Mouse (Mus musculus): Measurements from ENCODE around the gene Ypel3. TPM values are rescaled to one million over a fixed set of nuclear protein-coding genes. Genes with fewer than 3 reads are reported as not detected.
A peak's percentile ranks its signal among the peaks of the same experiment; 100 is the strongest.

The Ypel3 gene
- total and polyA plus RNA-seq, 2 experiments from 2014 or later, result 209 to 219 TPM

GRCm38 (mm10) chr7:126800269-126801056 is 23.7 kb downstream of the Ypel3 start:
- H3K36me3 ChIP-seq (ENCODE audit: insufficient read depth, low read length), result peaks cover 9% of the 10 kb centered on the region; the same call in 1 of the 2 replicates
- 52% methylated on average over 5 of the region's 5 CpGs for WGBS
- peak overlapping the region; percentile 82 for H3K4me3 ChIP-seq (ENCODE audit: low read depth, low read length)
- H3K27me3 ChIP-seq (ENCODE audit: insufficient read depth, low read length), result no peaks in the 10 kb centered on the region
- DNase-seq (ENCODE audit: low spot score) (no peak), ATAC-seq (ENCODE audit: low FRiP score) (no peak)
- no peak for TF ChIP-seq CTCF (IDR thresholded peaks at IDR 0.05)
- peaks cover 12% of the 10 kb centered on the region for H3K4me1 ChIP-seq (ENCODE audit: insufficient read depth, low read length)
- peak overlapping the region; percentile 87 for H3K4me2 ChIP-seq (ENCODE audit: low read depth, low read length, poor library complexity, severe bottlenecking)
- H3K9me3 ChIP-seq (ENCODE audit: low read length), result no peaks in the 10 kb centered on the region
- H3K9ac ChIP-seq (replicated peaks; ENCODE audit: low read length, poor library complexity, severe bottlenecking), result peak overlapping the region; percentile 74
- peak overlapping the region; percentile 92 for H3K27ac ChIP-seq (ENCODE audit: low read depth, low read length)

- ATAC-seq (ENCODE audit: low FRiP score) (no peak), DNase-seq (ENCODE audit: low spot score) (no peak)
- H3K4me3 ChIP-seq (ENCODE audit: low read depth, low read length), result no peak overlapping the region
- H3K4me2 ChIP-seq (ENCODE audit: low read depth, low read length, poor library complexity, severe bottlenecking), result no peak overlapping the region
- 97% methylated on average over 16 of the region's 16 CpGs for WGBS
- H3K36me3 ChIP-seq (ENCODE audit: insufficient read depth, low read length), result peaks cover 6% of the 10 kb centered on the region; the same call in 1 of the 2 replicates
- H3K27me3 ChIP-seq (ENCODE audit: insufficient read depth, low read length), result no peaks in the 10 kb centered on the region
- H3K9me3 ChIP-seq (ENCODE audit: low read length), result no peaks in the 10 kb centered on the region
- 0 out of 2 replicates have a peak overlapping the region, but pooled peaks have one; percentile 74 for H3K9ac ChIP-seq (replicated peaks; ENCODE audit: low read length, poor library complexity, severe bottlenecking)
- TF ChIP-seq CTCF (IDR thresholded peaks at IDR 0.05), result no peak
- no peak overlapping the region for H3K27ac ChIP-seq (ENCODE audit: low read depth, low read length)
- H3K4me1 ChIP-seq (ENCODE audit: insufficient read depth, low read length), result peaks cover 12% of the 10 kb centered on the region
Observed at GRCm38 (mm10) chr7:126801057-126801422, 24.3 kb downstream of the Ypel3 start.

- Histone ChIP-seq H3K27ac (ENCODE audit: low read depth, low read length) (no peak overlapping the region), H3K4me1 (ENCODE audit: insufficient read depth, low read length) (peaks cover 12% of the 10 kb centered on the region), H3K9ac (replicated peaks; ENCODE audit: low read length, poor library complexity, severe bottlenecking) (no peak overlapping the region), H3K36me3 (ENCODE audit: insufficient read depth, low read length) (peaks cover 4% of the 10 kb centered on the region; the same call in 1 of the 2 replicates), H3K4me3 (ENCODE audit: low read depth, low read length) (no peak overlapping the region), H3K9me3 (ENCODE audit: low read length) (no peaks in the 10 kb centered on the region), H3K4me2 (ENCODE audit: low read depth, low read length, poor library complexity, severe bottlenecking) (no peak overlapping the region), H3K27me3 (ENCODE audit: insufficient read depth, low read length) (no peaks in the 10 kb centered on the region)
- WGBS, result 89% methylated on average over 11 of the region's 11 CpGs
- TF ChIP-seq CTCF (IDR thresholded peaks at IDR 0.05), result no peak
- DNase-seq (ENCODE audit: low spot score) (no peak), ATAC-seq (ENCODE audit: low FRiP score) (no peak)
Observed at GRCm38 (mm10) chr7:126802134-126802889, 25.6 kb downstream of the Ypel3 start.

GRCm38 (mm10) chr7:126803181-126803580 is 26.4 kb downstream of the Ypel3 start:
- Histone ChIP-seq H3K36me3 (ENCODE audit: insufficient read depth, low read length) (peaks cover 4% of the 10 kb centered on the region; the same call in 1 of the 2 replicates), H3K9me3 (ENCODE audit: low read length) (no peaks in the 10 kb centered on the region), H3K4me1 (ENCODE audit: insufficient read depth, low read length) (peaks cover 13% of the 10 kb centered on the region), H3K27me3 (ENCODE audit: insufficient read depth, low read length) (no peaks in the 10 kb centered on the region), H3K27ac (ENCODE audit: low read depth, low read length) (no peak overlapping the region), H3K4me2 (ENCODE audit: low read depth, low read length, poor library complexity, severe bottlenecking) (no peak overlapping the region), H3K9ac (replicated peaks; ENCODE audit: low read length, poor library complexity, severe bottlenecking) (no peak overlapping the region), H3K4me3 (ENCODE audit: low read depth, low read length) (no peak overlapping the region)
- no peak for DNase-seq (ENCODE audit: low spot score)
- no peak for TF ChIP-seq CTCF (IDR thresholded peaks at IDR 0.05)
- ATAC-seq (ENCODE audit: low FRiP score), result no peak
- 93% methylated on average over 6 of the region's 6 CpGs for WGBS

- H3K9ac ChIP-seq (replicated peaks; ENCODE audit: low read length, poor library complexity, severe bottlenecking), result no peak overlapping the region
- no peak overlapping the region for H3K4me2 ChIP-seq (ENCODE audit: low read depth, low read length, poor library complexity, severe bottlenecking)
- DNase-seq (ENCODE audit: low spot score), result no peak
- peaks cover 14% of the 10 kb centered on the region for H3K4me1 ChIP-seq (ENCODE audit: insufficient read depth, low read length)
- H3K27me3 ChIP-seq (ENCODE audit: insufficient read depth, low read length), result no peaks in the 10 kb centered on the region
- no peak for TF ChIP-seq CTCF (IDR thresholded peaks at IDR 0.05)
- ATAC-seq (ENCODE audit: low FRiP score), result no peak
- H3K27ac ChIP-seq (ENCODE audit: low read depth, low read length), result no peak overlapping the region
- no peak overlapping the region for H3K4me3 ChIP-seq (ENCODE audit: low read depth, low read length)
- no peaks in the 10 kb centered on the region for H3K9me3 ChIP-seq (ENCODE audit: low read length)
- peaks cover 4% of the 10 kb centered on the region; the same call in 1 of the 2 replicates for H3K36me3 ChIP-seq (ENCODE audit: insufficient read depth, low read length)
Observed at GRCm38 (mm10) chr7:126803751-126804150, 27.0 kb downstream of the Ypel3 start.

GRCm38 (mm10) chr7:126806956-126807355 is 30.2 kb downstream of the Ypel3 start:
- TF ChIP-seq CTCF (IDR thresholded peaks at IDR 0.05), result no peak
- no peak overlapping the region for H3K4me2 ChIP-seq (ENCODE audit: low read depth, low read length, poor library complexity, severe bottlenecking)
- DNase-seq (ENCODE audit: low spot score) (no peak), ATAC-seq (ENCODE audit: low FRiP score) (no peak)
- H3K9me3 ChIP-seq (ENCODE audit: low read length), result no peaks in the 10 kb centered on the region
- H3K36me3 ChIP-seq (ENCODE audit: insufficient read depth, low read length), result peaks cover 4% of the 10 kb centered on the region; the same call in 1 of the 2 replicates
- no peak overlapping the region for H3K9ac ChIP-seq (replicated peaks; ENCODE audit: low read length, poor library complexity, severe bottlenecking)
- H3K4me1 ChIP-seq (ENCODE audit: insufficient read depth, low read length), result peaks cover 6% of the 10 kb centered on the region; the same call in 1 of the 2 replicates
- WGBS, result 88% methylated on average over 6 of the region's 6 CpGs
- H3K27me3 ChIP-seq (ENCODE audit: insufficient read depth, low read length), result no peaks in the 10 kb centered on the region
- no peak overlapping the region for H3K27ac ChIP-seq (ENCODE audit: low read depth, low read length)
- no peak overlapping the region for H3K4me3 ChIP-seq (ENCODE audit: low read depth, low read length)
